Mouse (Mus musculus) forebrain, embryonic 15.5 days (tissue): Measurements from ENCODE around the gene Samd14. TPM values are rescaled to one million over a fixed set of nuclear protein-coding genes. Genes with fewer than 3 reads are reported as not detected.

ENCODE experiments used
- ATAC-seq: fragments of 200-750 bp; cut with Nextera tagmentation; replicated peaks from 2 replicates; pipeline ENCODE4 v1.8.0; 2017; ENCODE audit warnings: mild to moderate bottlenecking, moderate TSS enrichment, moderate library complexity
- H3K27ac ChIP-seq: fragments of 300-500 bp; sonication (generic); replicated peaks from 2 replicates; pipeline ENCODE4 v1.5.1; 2015; ENCODE audit warnings: mild to moderate bottlenecking, inconsistent platforms
- H3K27me3 ChIP-seq: fragments of 300-500 bp; sonication (generic); 2 replicates; pipeline ENCODE4 v1.6.1; 2015; ENCODE audit warnings: inconsistent platforms
- H3K36me3 ChIP-seq: fragments of 300-500 bp; sonication (generic); 2 replicates; pipeline ENCODE4 v1.6.1; 2015; ENCODE audit warnings: mild to moderate bottlenecking, inconsistent platforms
- H3K4me1 ChIP-seq: fragments of 300-500 bp; sonication (generic); 2 replicates; pipeline ENCODE4 v1.6.1; 2015; ENCODE audit warnings: inconsistent platforms
- H3K4me2 ChIP-seq: fragments of 300-500 bp; sonication (generic); replicated peaks from 2 replicates; pipeline ENCODE4 v1.6.1; 2015; ENCODE audit warnings: mild to moderate bottlenecking, inconsistent platforms
- H3K4me3 ChIP-seq: fragments of 300-500 bp; sonication (generic); 2 replicates; pipeline ENCODE4 v1.5.1; 2015; ENCODE audit warnings: mild to moderate bottlenecking, inconsistent platforms
- H3K9ac ChIP-seq: fragments of 300-500 bp; sonication (generic); replicated peaks from 2 replicates; pipeline ENCODE4 v1.6.1; 2015; ENCODE audit warnings: mild to moderate bottlenecking, inconsistent platforms
- H3K9me3 ChIP-seq: fragments of 300-500 bp; sonication (generic); 2 replicates; pipeline ENCODE4 v1.6.1; 2016; ENCODE audit warnings: inconsistent platforms
- WGBS: fragments of 180-500 bp; shearing (Covaris S2); methylation state at CpG from one replicate; pipeline ENCODE4 v1.1.7; 2015; ENCODE audit warnings: mixed read lengths; 5-methylcytosine and 5-hydroxymethylcytosine counted together
- polyA plus RNA-seq: library from polyadenylated mRNA; unstranded; fragments of >200 nt; fragmentation: Nextera tagmentation; extraction: Ambion mirVana; gene quantifications from 2 replicates; pipeline ENCODE4 v1.2.1, GENCODE M21; 2015

The Samd14 gene
- polyA plus RNA-seq, 1 experiment from 2014 or later: 123 TPM

DNA sequence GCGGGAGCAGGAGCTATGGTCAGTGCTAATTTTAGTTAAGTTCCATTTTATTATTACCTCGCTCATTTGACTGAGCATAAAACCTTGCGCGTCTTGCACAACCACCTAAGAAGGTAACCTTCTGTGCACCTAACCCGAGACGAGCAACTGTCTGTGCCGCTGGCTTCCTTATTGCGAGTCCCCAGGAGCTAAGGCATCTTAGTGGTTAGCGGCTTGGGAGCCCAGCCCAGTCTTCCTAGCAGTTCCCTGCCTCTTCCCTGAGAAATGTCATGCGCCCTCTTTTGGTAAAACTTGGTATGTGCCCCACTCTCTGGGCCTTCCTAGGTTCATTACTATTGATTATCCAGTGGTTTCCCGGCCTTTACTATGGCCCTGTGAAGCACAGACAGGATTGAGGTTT, 32.4 kb downstream of the Samd14 start:
- peak overlapping the region; percentile 26 for H3K9ac ChIP-seq
- WGBS: 1% methylated on average over 11 of the region's 11 CpGs
- H3K4me1 ChIP-seq: peaks cover 21% of the 10 kb centered on the region
- no peaks in the 10 kb centered on the region for H3K27me3 ChIP-seq
- no peaks in the 10 kb centered on the region for H3K9me3 ChIP-seq
- no peaks in the 10 kb centered on the region for H3K36me3 ChIP-seq
- H3K27ac ChIP-seq: peak overlapping the region; percentile 44
- peak overlapping the region; percentile 86 for H3K4me3 ChIP-seq
- H3K4me2 ChIP-seq: peak overlapping the region; percentile 91
- peak; percentile 23 for ATAC-seq

DNA sequence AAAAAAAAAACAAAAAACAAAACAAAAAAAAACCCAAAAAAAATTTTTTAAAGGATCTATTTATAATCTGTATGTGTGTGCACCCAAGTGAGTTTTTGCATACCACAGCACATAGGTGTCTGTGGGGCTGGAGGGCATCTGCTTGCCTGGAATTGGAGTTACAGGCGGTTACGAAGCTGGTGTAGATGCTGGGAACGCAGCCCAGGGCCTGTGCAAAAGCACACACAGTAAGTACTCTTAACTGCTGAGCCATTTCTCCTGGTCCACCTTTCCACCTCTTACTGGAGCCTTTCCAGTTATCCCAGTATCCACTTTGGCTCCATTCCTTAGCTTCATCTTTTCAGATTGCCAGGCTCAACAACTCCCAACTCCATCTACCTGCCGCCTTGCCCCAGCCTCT, 33.4 kb downstream of the Samd14 start:
- no peak overlapping the region for H3K4me3 ChIP-seq
- peaks cover 19% of the 10 kb centered on the region for H3K4me1 ChIP-seq
- H3K9me3 ChIP-seq: no peaks in the 10 kb centered on the region
- no peaks in the 10 kb centered on the region for H3K27me3 ChIP-seq
- no peak overlapping the region for H3K9ac ChIP-seq
- H3K36me3 ChIP-seq: no peaks in the 10 kb centered on the region
- H3K4me2 ChIP-seq: no peak overlapping the region
- WGBS: 90% methylated on average over 4 of the region's 4 CpGs
- no peak overlapping the region for H3K27ac ChIP-seq
- ATAC-seq: no peak

DNA sequence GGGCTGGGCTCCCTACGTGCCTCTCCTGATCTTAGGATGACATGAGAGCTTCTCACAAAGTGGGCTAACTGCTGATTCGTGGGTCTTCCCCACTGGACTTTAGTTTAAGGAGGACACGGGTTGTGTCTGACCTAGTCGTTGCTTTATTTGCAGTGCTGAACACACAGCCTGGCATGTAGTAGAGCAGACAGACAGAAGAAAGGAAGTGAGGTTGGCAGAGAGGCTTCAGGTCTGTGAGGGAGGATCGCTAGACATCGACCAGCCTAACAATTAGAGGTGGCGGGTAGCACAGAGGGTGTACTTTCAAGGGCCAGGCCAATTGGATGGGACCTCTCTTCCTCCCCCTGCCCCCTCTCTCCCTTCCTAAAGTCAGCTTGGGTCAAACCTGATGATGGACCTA, 33.9 kb downstream of the Samd14 start:
- Histone ChIP-seq H3K4me3 (no peak overlapping the region), H3K27ac (no peak overlapping the region), H3K4me2 (no peak overlapping the region), H3K27me3 (no peaks in the 10 kb centered on the region), H3K36me3 (no peaks in the 10 kb centered on the region), H3K4me1 (peaks cover 19% of the 10 kb centered on the region), H3K9me3 (no peaks in the 10 kb centered on the region), H3K9ac (no peak overlapping the region)
- no peak for ATAC-seq
- WGBS: 56% methylated on average over 7 of the region's 7 CpGs

DNA sequence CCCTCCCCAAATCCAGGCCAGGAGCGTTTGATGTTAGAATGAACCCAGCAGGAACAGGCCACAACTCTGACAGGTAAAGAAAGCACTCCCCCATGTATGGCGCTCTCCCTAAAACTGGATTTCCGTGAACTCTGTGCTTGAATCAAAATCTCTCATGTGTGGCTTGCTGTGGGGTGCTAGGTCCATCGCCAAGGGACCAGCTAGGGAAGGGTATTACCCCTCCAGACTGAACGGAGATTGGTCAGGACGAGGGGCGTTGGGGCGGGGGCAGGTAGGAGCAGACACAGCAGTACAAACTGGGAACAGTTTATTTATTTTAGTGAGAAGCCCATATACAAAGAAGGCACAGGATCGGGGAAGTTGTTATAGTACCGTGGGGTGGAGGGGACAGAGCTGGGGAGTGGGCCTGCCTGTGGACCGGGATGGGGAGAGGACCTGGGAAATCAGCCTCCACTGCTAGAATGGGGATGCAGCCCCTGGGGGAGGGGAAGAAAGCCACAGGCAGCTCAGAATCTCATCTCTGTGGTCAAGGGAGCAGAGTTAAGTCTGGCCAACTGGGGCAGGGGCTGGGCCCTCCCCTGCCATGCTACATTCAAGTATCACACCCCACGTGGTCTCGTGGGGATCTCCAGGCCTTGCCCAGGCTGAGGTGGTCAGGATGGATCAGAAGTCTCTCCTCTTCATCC, 34.6 kb downstream of the Samd14 start:
- ATAC-seq: no peak
- WGBS: 49% methylated on average over 13 of the region's 13 CpGs

DNA sequence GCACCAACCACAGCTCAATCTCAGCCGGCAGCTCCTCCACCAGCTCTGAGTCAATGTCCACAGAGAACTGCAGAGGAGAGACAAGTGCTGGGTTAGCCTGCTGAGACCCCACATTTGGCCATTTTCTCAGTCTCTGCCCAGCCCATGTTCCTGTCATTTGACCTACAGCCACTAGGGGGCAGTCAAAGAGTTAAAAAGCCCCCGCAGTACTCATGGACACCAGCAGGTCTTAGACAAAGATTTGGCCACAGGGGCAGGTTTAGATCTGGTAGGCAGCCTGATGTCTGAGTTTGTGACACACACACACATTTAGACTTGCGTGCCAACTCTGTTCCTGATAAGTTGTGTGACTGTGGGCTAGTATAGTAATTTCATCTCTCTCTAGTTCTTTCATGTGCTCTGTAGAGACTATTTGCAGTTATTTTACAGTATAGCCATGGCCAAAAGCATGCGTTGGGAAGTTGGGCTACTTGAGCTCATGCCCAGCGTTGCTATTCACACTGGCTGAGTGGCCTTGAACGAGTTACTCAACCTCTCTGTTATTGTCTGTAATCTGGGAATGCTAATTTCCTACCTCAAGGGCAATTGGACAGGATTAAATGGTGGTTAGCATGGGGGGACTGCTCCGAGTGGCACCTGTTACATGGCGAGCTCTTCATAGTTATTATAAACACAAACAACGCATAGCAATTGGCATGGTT, 37.5 kb downstream of the Samd14 start:
- Histone ChIP-seq H3K4me3 (no peak overlapping the region), H3K9me3 (no peaks in the 10 kb centered on the region), H3K27me3 (no peaks in the 10 kb centered on the region), H3K36me3 (no peaks in the 10 kb centered on the region), H3K4me1 (no peaks in the 10 kb centered on the region; the same call in 1 of the 2 replicates), H3K4me2 (no peak overlapping the region), H3K27ac (no peak overlapping the region), H3K9ac (no peak overlapping the region)
- peak; percentile 17; the same call in 1 of the 2 replicates for ATAC-seq
- 57% methylated on average over 9 of the region's 9 CpGs for WGBS

More for the DNA sequence above, 34.6 kb downstream of the Samd14 start:
- Histone ChIP-seq H3K27ac (no peak overlapping the region), H3K4me1 (peaks cover 19% of the 10 kb centered on the region), H3K4me3 (no peak overlapping the region), H3K27me3 (no peaks in the 10 kb centered on the region), H3K9ac (no peak overlapping the region), H3K36me3 (no peaks in the 10 kb centered on the region), H3K4me2 (no peak overlapping the region), H3K9me3 (no peaks in the 10 kb centered on the region)

DNA sequence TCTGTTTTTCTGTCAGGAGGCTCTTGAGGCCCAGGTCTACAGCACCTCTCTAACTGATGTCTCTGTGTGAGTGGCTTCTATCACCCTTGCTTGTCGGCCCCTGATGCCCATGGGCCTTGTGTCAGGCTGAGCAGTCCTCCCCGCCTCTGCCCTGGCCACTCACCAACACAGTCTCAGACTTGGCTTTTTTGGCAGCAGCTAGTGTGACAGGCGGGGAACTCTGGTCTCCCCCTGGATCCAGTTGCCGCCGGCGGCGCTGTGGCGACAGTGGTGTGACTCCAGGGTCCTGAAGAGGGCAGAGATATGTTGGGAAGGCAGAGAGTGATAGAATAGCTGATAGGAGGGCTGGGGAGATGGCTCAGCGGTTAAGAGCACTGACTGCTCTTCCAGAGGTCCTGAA, 43.4 kb downstream of the Samd14 start:
- no peak overlapping the region for H3K9ac ChIP-seq
- H3K4me1 ChIP-seq: peaks cover 9% of the 10 kb centered on the region
- H3K9me3 ChIP-seq: no peaks in the 10 kb centered on the region
- ATAC-seq: no peak
- H3K27me3 ChIP-seq: peaks cover 2% of the 10 kb centered on the region; the same call in 1 of the 2 replicates
- H3K4me3 ChIP-seq: no peak overlapping the region
- no peak overlapping the region for H3K27ac ChIP-seq
- H3K36me3 ChIP-seq: no peaks in the 10 kb centered on the region
- WGBS: 87% methylated on average over 9 of the region's 9 CpGs
- no peak overlapping the region for H3K4me2 ChIP-seq

DNA sequence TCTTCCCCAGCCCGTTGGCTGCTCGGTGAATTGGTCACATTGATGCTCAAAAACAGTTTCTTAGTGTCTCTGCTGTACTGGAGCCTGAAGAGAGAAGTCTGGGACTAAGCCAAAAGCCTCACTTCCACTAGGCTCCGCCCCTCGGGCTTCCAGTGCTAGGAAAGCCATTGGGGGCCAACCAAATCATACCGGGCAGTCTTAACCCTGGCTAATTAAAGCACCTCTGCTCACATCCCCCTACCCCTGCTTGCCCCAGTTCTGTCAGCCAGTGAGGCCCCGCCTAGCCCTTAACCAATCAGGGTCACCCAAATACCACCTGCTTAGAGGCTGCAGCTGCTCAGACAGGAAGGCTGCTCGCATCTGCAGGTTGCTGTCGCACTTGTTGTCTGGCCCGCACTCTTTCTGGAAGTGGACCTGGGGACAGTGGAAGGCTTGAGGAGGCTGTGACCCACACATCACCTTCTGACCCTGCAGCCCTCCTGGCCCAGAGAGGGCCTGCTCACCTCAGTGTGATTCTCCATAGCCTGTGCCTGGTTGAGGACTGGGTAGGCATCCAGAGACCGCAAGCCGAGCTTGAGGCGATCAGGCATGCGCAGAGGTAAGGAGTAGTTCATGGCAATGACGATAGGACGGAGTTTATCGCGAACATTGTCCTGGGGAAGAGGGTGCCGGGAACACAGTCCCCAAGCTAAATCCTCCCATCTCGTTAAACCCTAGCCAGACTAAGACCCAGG, 47.3 kb downstream of the Samd14 start:
- 8% methylated on average over 19 of the region's 19 CpGs for WGBS
- Histone ChIP-seq H3K9me3 (no peaks in the 10 kb centered on the region), H3K4me2 (peak overlapping the region; percentile 34), H3K4me1 (peaks cover 9% of the 10 kb centered on the region), H3K27me3 (peaks cover 3% of the 10 kb centered on the region; the same call in 1 of the 2 replicates), H3K36me3 (no peaks in the 10 kb centered on the region), H3K9ac (no peak overlapping the region), H3K4me3 (peak overlapping the region; percentile 19), H3K27ac (no peak overlapping the region)
- ATAC-seq: 0 out of 2 replicates have a peak, but pooled peaks have one; percentile 41

DNA sequence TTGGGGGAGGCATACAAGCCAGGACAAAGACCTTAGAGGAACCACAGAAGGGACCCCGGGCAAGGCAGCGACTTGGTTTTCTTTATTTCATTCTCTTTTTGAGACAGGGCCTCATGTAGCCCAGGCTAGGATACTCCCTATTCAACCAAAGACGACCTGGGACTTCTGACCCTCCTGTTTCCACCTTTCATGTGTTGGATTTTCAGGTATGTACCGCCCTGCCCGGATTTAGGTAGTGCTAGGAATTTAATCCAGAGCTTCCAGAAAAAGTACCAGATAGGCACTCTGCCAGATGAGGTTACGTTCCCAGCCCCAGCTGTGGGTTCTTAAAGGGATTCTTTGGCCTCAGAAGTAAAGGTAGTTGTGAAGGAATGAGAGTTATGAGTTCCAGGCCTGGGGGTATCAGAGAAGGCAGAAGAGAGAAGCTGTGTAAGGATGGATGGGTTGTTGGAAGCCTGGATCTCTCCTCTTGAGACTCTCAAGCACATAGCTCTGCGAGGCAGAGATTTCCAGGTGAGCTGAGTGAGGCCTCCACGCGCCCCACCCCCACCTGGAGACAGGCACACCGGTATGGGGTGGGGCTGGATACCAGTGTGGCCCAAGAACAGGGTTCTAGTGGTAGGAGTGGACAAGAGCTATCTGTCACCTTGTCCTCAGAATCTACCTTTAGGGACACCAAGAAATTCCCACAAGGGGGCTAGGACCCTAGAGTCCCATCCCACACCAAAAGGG, 59.7 kb downstream of the Samd14 start:
- H3K4me2 ChIP-seq: no peak overlapping the region
- no peaks in the 10 kb centered on the region for H3K27me3 ChIP-seq
- H3K9ac ChIP-seq: no peak overlapping the region
- no peak overlapping the region for H3K27ac ChIP-seq
- no peaks in the 10 kb centered on the region for H3K4me1 ChIP-seq
- H3K9me3 ChIP-seq: no peaks in the 10 kb centered on the region
- WGBS: 87% methylated on average over 10 of the region's 10 CpGs
- no peaks in the 10 kb centered on the region for H3K36me3 ChIP-seq
- no peak for ATAC-seq
- H3K4me3 ChIP-seq: no peak overlapping the region

DNA sequence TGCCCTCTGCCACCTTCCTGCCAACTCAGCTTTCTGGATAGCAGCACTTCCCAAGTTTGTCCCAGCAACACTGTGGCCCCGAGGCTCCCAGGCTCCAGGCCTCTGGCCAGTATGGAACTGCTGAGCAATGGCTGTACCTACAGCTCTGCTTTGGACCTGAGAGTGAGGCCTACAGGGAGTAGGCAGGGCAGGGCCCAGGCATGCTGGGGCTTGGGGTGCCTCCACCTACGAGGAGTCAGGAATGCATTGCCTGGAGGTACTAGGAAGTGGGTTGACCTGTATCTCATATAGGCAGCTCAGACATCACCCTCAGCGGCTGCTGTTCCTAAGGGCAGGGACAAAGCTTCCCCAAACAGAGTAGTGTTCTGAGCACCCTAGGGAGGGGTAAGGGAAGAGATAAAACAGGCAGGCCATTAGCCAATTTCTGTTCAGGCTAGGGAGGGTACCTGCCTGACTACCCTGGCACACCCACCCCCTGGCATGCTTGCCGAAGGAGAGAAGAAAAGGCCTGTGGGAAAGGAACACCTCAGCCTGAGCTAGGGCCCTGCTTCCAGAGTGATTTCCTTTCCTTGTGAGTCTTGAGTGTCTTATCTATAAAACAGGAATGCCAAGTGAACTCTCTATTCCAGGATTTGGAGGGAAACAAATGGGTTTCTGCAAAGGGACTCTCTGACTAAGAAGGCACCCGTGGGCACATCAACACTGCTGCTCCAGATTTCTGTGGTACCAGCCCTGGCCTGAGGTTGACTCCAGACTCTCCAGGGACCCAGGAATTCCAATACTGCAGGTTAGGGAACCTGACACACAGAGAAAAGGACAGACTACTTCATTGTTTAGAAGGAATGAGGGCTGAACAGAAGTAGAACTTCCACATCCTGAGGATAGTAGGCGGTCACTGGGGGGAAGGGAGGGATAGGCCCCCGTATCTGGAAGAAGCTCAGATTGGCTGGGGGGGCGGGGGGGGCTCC, 60.7 kb downstream of the Samd14 start:
- peaks cover 7% of the 10 kb centered on the region for H3K27me3 ChIP-seq
- H3K27ac ChIP-seq: no peak overlapping the region
- 72% methylated on average over 8 of the region's 8 CpGs for WGBS
- H3K4me2 ChIP-seq: no peak overlapping the region
- no peak overlapping the region for H3K9ac ChIP-seq
- ATAC-seq: no peak
- no peaks in the 10 kb centered on the region for H3K36me3 ChIP-seq
- H3K4me3 ChIP-seq: no peak overlapping the region
- H3K9me3 ChIP-seq: no peaks in the 10 kb centered on the region
- H3K4me1 ChIP-seq: peaks cover 6% of the 10 kb centered on the region

DNA sequence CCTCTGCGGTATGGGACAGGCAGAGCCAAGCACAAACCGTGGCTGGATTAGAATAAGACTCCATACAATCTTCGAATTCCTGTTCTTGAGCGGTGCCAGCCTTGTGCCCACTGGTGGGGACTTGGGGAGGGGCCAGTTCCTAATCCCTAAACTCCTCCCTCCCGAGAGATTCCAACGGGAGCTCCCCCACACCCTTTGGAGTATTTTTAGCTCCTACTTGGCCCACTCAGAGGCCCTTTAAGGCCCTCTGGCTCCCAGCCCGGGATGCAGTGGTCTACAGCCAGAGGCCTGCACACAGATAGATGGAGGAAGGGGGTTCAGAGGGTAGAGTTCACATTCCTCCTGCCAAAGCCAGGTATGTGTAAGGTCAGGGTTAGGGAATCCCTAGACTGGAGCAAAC, 61.6 kb downstream of the Samd14 start:
- Histone ChIP-seq H3K36me3 (no peaks in the 10 kb centered on the region), H3K4me1 (peaks cover 14% of the 10 kb centered on the region), H3K27me3 (peaks cover 10% of the 10 kb centered on the region), H3K27ac (no peak overlapping the region), H3K4me2 (no peak overlapping the region), H3K4me3 (no peak overlapping the region), H3K9me3 (no peaks in the 10 kb centered on the region), H3K9ac (no peak overlapping the region)
- WGBS: 35% methylated on average over 7 of the region's 7 CpGs
- no peak for ATAC-seq

DNA sequence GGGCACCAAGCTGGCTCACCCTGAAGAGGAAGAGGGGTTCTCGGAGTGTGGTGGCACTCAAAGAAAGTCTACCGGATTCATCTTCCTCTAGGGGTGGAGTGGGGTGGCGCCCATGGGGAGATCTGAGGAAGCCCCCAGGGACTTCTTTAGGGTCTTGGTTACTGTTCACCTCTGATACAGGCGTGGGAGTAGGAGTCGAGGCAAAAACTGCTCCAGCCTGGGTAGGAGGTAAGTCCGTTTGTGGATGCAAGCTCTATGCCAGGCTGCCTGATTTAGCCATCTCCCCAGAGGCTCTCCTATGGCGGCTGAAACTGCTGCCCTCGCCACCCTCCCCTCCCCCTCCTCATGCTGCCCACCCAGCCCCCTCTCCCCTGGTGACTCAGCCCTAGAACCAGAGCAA, 62.5 kb downstream of the Samd14 start:
- 61% methylated on average over 8 of the region's 8 CpGs for WGBS
- no peak for ATAC-seq
- Histone ChIP-seq H3K36me3 (no peaks in the 10 kb centered on the region), H3K4me1 (peaks cover 23% of the 10 kb centered on the region), H3K4me2 (no peak overlapping the region), H3K9me3 (no peaks in the 10 kb centered on the region), H3K4me3 (no peak overlapping the region), H3K27me3 (peaks cover 16% of the 10 kb centered on the region), H3K9ac (no peak overlapping the region), H3K27ac (no peak overlapping the region)
